42 mouse cellular contexts compared by ENCODE assay signal in the genomic region with DNA sequence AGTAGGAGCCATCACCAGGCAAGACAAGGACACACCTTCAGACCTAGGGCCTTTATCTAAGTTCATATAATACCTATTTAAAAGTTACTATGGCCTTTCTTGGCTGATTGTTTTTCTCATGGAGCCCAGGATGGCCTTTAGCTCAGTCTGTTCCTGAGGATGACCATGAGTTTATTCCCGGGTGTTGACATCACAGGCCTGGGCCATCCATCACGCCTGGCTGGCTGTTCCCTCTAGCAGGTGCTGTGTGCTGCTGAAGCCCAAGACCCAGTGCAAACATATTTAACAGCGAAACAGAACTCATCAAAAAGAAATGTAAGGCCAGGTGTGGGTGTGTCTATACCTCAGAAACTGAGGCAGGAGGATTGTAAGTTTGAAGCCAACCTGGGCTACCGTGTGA. TPM values are rescaled to one million over a fixed set of nuclear protein-coding genes. Genes with fewer than 3 reads are reported as not detected.
"Had no signal": no experiment of that assay in that cellular context is flagged by ENCODE, and none has a peak within 500 bp of the region (broad histone marks: within the 10 kb centered on the region; RNA-seq: fewer than 3 reads in every experiment).

No protein-coding gene starts in this region.

- H3K4me3 ChIP-seq: gastrocnemius, adult 2 months; heart, adult 2 months; heart, embryonic 13.5 days; heart, embryonic 15.5 days; hindbrain, embryonic 13.5 days; hindbrain, embryonic 15.5 days; kidney, embryonic 15.5 days; limb, embryonic 13.5 days; limb, embryonic 15.5 days; liver, embryonic 12.5 days had no signal

- H3K27ac ChIP-seq: gastrocnemius, adult 2 months; heart, adult 2 months; heart, embryonic 13.5 days; heart, embryonic 15.5 days; hindbrain, embryonic 13.5 days; hindbrain, embryonic 15.5 days; hindbrain, postnatal 0 days; kidney, embryonic 15.5 days; kidney, postnatal 0 days; limb, embryonic 13.5 days; limb, embryonic 15.5 days; liver, embryonic 12.5 days; liver, embryonic 14.5 days had no signal

- DNase-seq: gastrocnemius, adult 2 months; gastrocnemius, postnatal 10 days; gastrocnemius, postnatal 25 days; heart, adult 2 months; heart, postnatal 14 days; heart, postnatal 36 days; kidney, adult 11 months; kidney, adult 2 months; kidney, adult 9 months; kidney, postnatal 14 days; kidney, postnatal 36 days; layer of hippocampus, adult 9-11 months; layer of hippocampus, postnatal 36 days; left cerebral cortex, postnatal 4 days had no signal

- H3K4me1 ChIP-seq: hindbrain, embryonic 15.5 days; limb, embryonic 15.5 days; liver, embryonic 12.5 days had no signal

RNA-seq across cellular contexts. Expression of gene Smco2, which starts 11.0 kb away (rescaled TPM):
- total RNA-seq: gastrocnemius, adult 2 months; gastrocnemius, postnatal 10 days; gastrocnemius, postnatal 25 days; gastrocnemius, postnatal 4 days; granulocyte monocyte progenitor cell, adult 5-6 weeks; hematopoietic stem cell, adult 5-6 weeks; hindbrain, postnatal 0 days; layer of hippocampus, adult 18-20 months; layer of hippocampus, adult 8-10 months; layer of hippocampus, postnatal 14 days; layer of hippocampus, postnatal 36 days; left cerebral cortex, adult 18-20 months; left cerebral cortex, postnatal 10 days; left cerebral cortex, postnatal 25 days; left cerebral cortex, postnatal 4 days; liver, adult 2 months had no signal
- polyA plus RNA-seq: heart, embryonic 11.5 days; heart, embryonic 13.5 days; hindbrain, embryonic 11.5 days; hindbrain, embryonic 13.5 days; hindbrain, embryonic 15.5 days; hindbrain, postnatal 0 days; intestine, embryonic 14.5 days; intestine, embryonic 16.5 days; kidney, adult 2 months; kidney, embryonic 15.5 days; kidney, postnatal 0 days; large intestine, adult 2 months; limb, embryonic 11.5 days; limb, embryonic 13.5 days; limb, embryonic 15.5 days; liver, embryonic 12.5 days; liver, embryonic 14.5 days; liver, embryonic 16.5 days had no signal

RNA-seq across cellular contexts. Expression of gene Arntl2, which starts 43.0 kb away (rescaled TPM):
- total RNA-seq: granulocyte monocyte progenitor cell, adult 5-6 weeks; hematopoietic stem cell, adult 5-6 weeks had no signal
